Mouse (Mus musculus) heart, embryonic 14.5 days (tissue): Measurements from ENCODE around the gene Tfap2e. TPM values are rescaled to one million over a fixed set of nuclear protein-coding genes. Genes with fewer than 3 reads are reported as not detected.

Experiments
- ATAC-seq: fragments of 200-750 bp; cut with Nextera tagmentation; 2 replicates; pipeline ENCODE4 v1.8.0; 2017; ENCODE audit warnings: low read depth, moderate TSS enrichment; ENCODE audit not compliant: insufficient number of reproducible peaks, insufficient read depth, low FRiP score
- H3K27ac ChIP-seq, 2 experiments: fragments of 200-500 bp in 1 of 2; fragments of 300-500 bp in 1 of 2; sonication (generic) in 1 of 2; replicated peaks in 1 of 2; 2 replicates each; pipeline ENCODE4 v1.5.1; 2012 to 2014; ENCODE audit warnings: low read depth in 2 of 2, low read length in 2 of 2, control low read depth in 1 of 2, mild to moderate bottlenecking in 1 of 2, mixed read lengths in 1 of 2; ENCODE audit not compliant: control insufficient read depth in 1 of 2, insufficient read depth in 1 of 2
- H3K27me3 ChIP-seq: fragments of 300-500 bp; sonication (generic); 2 replicates; pipeline ENCODE4 v1.6.1; 2014; ENCODE audit warnings: mild to moderate bottlenecking, low read length, control low read depth; ENCODE audit not compliant: control insufficient read depth, insufficient read depth
- H3K36me3 ChIP-seq: fragments of 300-500 bp; sonication (generic); 2 replicates; pipeline ENCODE4 v1.6.1; 2014; ENCODE audit warnings: mild to moderate bottlenecking, control low read depth, low read length, mixed read lengths; ENCODE audit not compliant: control insufficient read depth, insufficient read depth
- H3K4me1 ChIP-seq, 2 experiments: fragments of 200-500 bp in 1 of 2; fragments of 300-500 bp in 1 of 2; sonication (generic) in 1 of 2; 2 replicates each; pipeline ENCODE4 v1.6.1; 2012 to 2014; ENCODE audit warnings: low read length in 2 of 2, control low read depth in 1 of 2, mixed read lengths in 1 of 2; ENCODE audit not compliant: control insufficient read depth in 2 of 2, insufficient read depth in 2 of 2
- H3K4me2 ChIP-seq: fragments of 300-500 bp; sonication (generic); 2 replicates; pipeline ENCODE4 v1.6.1; 2014; ENCODE audit warnings: mild to moderate bottlenecking, low read length
- H3K4me3 ChIP-seq, 2 experiments: fragments of 200-500 bp in 1 of 2; fragments of 300-500 bp in 1 of 2; sonication (generic) in 1 of 2; 2 replicates each; pipeline ENCODE4 v1.5.1; 2012 to 2014; ENCODE audit warnings: low read length in 2 of 2, mild to moderate bottlenecking in 2 of 2, control low read depth in 1 of 2, low read depth in 1 of 2, moderate library complexity in 1 of 2; ENCODE audit not compliant: control insufficient read depth in 1 of 2, insufficient read depth in 1 of 2
- H3K9ac ChIP-seq: fragments of 300-500 bp; sonication (generic); 2 replicates; pipeline ENCODE4 v1.6.1; 2014; ENCODE audit warnings: mild to moderate bottlenecking, low read length
- H3K9me3 ChIP-seq: fragments of 300-500 bp; sonication (generic); 2 replicates; pipeline ENCODE4 v1.6.1; 2016; ENCODE audit warnings: low read length, control low read depth; ENCODE audit not compliant: control insufficient read depth
- WGBS: fragments of 180-500 bp; shearing (Covaris S2); extraction: QIAGEN DNeasy Blood & Tissue Kit; methylation state at CpG from one replicate; pipeline ENCODE4 v1.1.7; 2014; 5-methylcytosine and 5-hydroxymethylcytosine counted together
- polyA plus RNA-seq: library from polyadenylated mRNA; unstranded; fragments of >200 nt; fragmentation: Nextera tagmentation; extraction: Ambion mirVana; gene quantifications from 2 replicates; pipeline ENCODE4 v1.2.1, GENCODE M21; 2014

Tfap2e gene
- polyA plus RNA-seq, 1 experiment from 2014 or later: not detected

- no peaks in the 10 kb centered on the region for H3K9me3 ChIP-seq
- no peak for ATAC-seq
- 85% methylated on average over 14 of the region's 14 CpGs for WGBS
- H3K27me3 ChIP-seq: no peaks in the 10 kb centered on the region
- peaks cover 0 to 6% of the 10 kb centered on the region in 2 experiments; a peak in 1 of 4 replicates for H3K4me1 ChIP-seq
- no peak overlapping the region for H3K9ac ChIP-seq
- H3K4me2 ChIP-seq: no peak overlapping the region
- no peak overlapping the region for H3K27ac ChIP-seq
- H3K36me3 ChIP-seq: peaks cover 52% of the 10 kb centered on the region
- H3K4me3 ChIP-seq: no peak overlapping the region
These were observed 8.8 kb upstream of the Tfap2e start for GRCm38 (mm10) chr4:126744831-126745230.

GRCm38 (mm10) chr4:126743713-126744112, 7.7 kb upstream of the Tfap2e start:
- 0 out of 4 replicates have a peak, but pooled peaks cover 0 to 3% of the 10 kb centered on the region in 2 experiments for H3K4me1 ChIP-seq
- H3K9me3 ChIP-seq: no peaks in the 10 kb centered on the region
- 11% methylated on average over 11 of the region's 11 CpGs for WGBS
- no peak overlapping the region for H3K27ac ChIP-seq
- peaks cover 1% of the 10 kb centered on the region for H3K27me3 ChIP-seq
- H3K4me3 ChIP-seq: no peak overlapping the region
- H3K9ac ChIP-seq: no peak overlapping the region
- no peak overlapping the region for H3K4me2 ChIP-seq
- no peak for ATAC-seq
- peaks cover 41% of the 10 kb centered on the region for H3K36me3 ChIP-seq

- Histone ChIP-seq H3K27me3 (peaks cover 8% of the 10 kb centered on the region), H3K9ac (no peak overlapping the region), H3K36me3 (peaks cover 33% of the 10 kb centered on the region), H3K4me1 (0 out of 4 replicates have a peak, but pooled peaks cover 0 to 3% of the 10 kb centered on the region in 2 experiments), H3K4me2 (no peak overlapping the region), H3K9me3 (no peaks in the 10 kb centered on the region), H3K4me3 (no peak overlapping the region), H3K27ac (no peak overlapping the region)
- 31% methylated on average over 2 of the region's 2 CpGs for WGBS
- no peak for ATAC-seq
These were observed 6.9 kb upstream of the Tfap2e start for GRCm38 (mm10) chr4:126742976-126743375.

GRCm38 (mm10) chr4:126741448-126741847, 5.4 kb upstream of the Tfap2e start:
- peaks cover 23% of the 10 kb centered on the region for H3K36me3 ChIP-seq
- H3K9ac ChIP-seq: peak overlapping the region; percentile 42; the same call in 1 of the 2 replicates
- no peak overlapping the region for H3K4me3 ChIP-seq
- 0 out of 4 replicates have a peak, but pooled peaks cover 0 to 3% of the 10 kb centered on the region in 2 experiments for H3K4me1 ChIP-seq
- WGBS: 2% methylated on average over 12 of the region's 12 CpGs
- H3K4me2 ChIP-seq: peak overlapping the region; percentile 48
- H3K27ac ChIP-seq: no peak overlapping the region
- H3K9me3 ChIP-seq: no peaks in the 10 kb centered on the region
- ATAC-seq: no peak
- peaks cover 24% of the 10 kb centered on the region for H3K27me3 ChIP-seq

- 21% methylated on average over 10 of the region's 10 CpGs for WGBS
- Histone ChIP-seq H3K9ac (no peak overlapping the region), H3K27me3 (peaks cover 37% of the 10 kb centered on the region)
These were observed 4.1 kb upstream of the Tfap2e start for GRCm38 (mm10) chr4:126739966-126740676.

GRCm38 (mm10) chr4:126735382-126736000, 549 bp downstream of the Tfap2e start:
- 2% methylated on average over 54 of the region's 62 CpGs for WGBS
- Histone ChIP-seq H3K36me3 (no peaks in the 10 kb centered on the region), H3K4me1 (peaks cover 0 to 13% of the 10 kb centered on the region in 2 experiments; a peak in 2 of 4 replicates), H3K27me3 (peaks cover 83% of the 10 kb centered on the region), H3K4me2 (peak overlapping the region; percentile 55), H3K9ac (no peak overlapping the region), H3K9me3 (no peaks in the 10 kb centered on the region), H3K4me3 (peak overlapping the region; percentile 31 to 38), H3K27ac (no peak overlapping the region)
- ATAC-seq: no peak

More at GRCm38 (mm10) chr4:126739966-126740676, 4.1 kb upstream of the Tfap2e start:
- no peak overlapping the region for H3K4me3 ChIP-seq
- no peak for ATAC-seq
- peaks cover 10% of the 10 kb centered on the region for H3K36me3 ChIP-seq
- H3K4me1 ChIP-seq: peaks cover 0 to 8% of the 10 kb centered on the region in 2 experiments; a peak in 1 of 4 replicates
- no peaks in the 10 kb centered on the region for H3K9me3 ChIP-seq
- H3K4me2 ChIP-seq: no peak overlapping the region
- no peak overlapping the region for H3K27ac ChIP-seq

GRCm38 (mm10) chr4:126734700-126735381, 1.2 kb downstream of the Tfap2e start:
- Histone ChIP-seq H3K4me3 (peak overlapping the region; percentile 31 to 38; a peak in 3 of 4 replicates), H3K4me1 (peaks cover 0 to 13% of the 10 kb centered on the region in 2 experiments; a peak in 2 of 4 replicates), H3K27me3 (peaks cover 89% of the 10 kb centered on the region), H3K9ac (no peak overlapping the region), H3K36me3 (no peaks in the 10 kb centered on the region), H3K9me3 (no peaks in the 10 kb centered on the region), H3K4me2 (peak overlapping the region; percentile 55), H3K27ac (no peak overlapping the region)
- 4% methylated on average over 48 of the region's 51 CpGs for WGBS
- no peak for ATAC-seq
